ENCODE assay signal across 8 mouse cellular contexts in genomic region chr13:62652681-62653368, GRCm38 (mm10). TPM values are rescaled to one million over a fixed set of nuclear protein-coding genes. Genes with fewer than 3 reads are reported as not detected.
A peak's percentile ranks its signal among the peaks of the same experiment; 100 is the strongest.
DNase-seq lines count a peak whose midpoint lies in the region; ATAC-seq lines count a peak whose summit lies in the region.
"Not testable (repeated sequence)": the region's sequence is repeated elsewhere in the genome, so short reads cannot be mapped to it uniquely, and the experiment has no call there.

No protein-coding gene starts in this region.

- 2% methylated on average over 16 of the region's 16 CpGs for WGBS in embryonic facial prominence, embryonic 13.5 days
- WGBS in limb, embryonic 12.5 days: under 1% methylated on average over 16 of the region's 16 CpGs
- under 1% methylated on average over 16 of the region's 16 CpGs for WGBS in midbrain, embryonic 14.5 days

- peak; percentile 89 for ATAC-seq in embryonic facial prominence, embryonic 13.5 days (ENCODE audit: insufficient number of reproducible peaks, insufficient read depth, low FRiP score, low TSS enrichment, low read depth)
- peak; percentile 95; the same call in 1 of the 2 replicates for ATAC-seq in limb, embryonic 12.5 days (ENCODE audit: insufficient number of reproducible peaks, insufficient read depth, low FRiP score, low TSS enrichment, low read depth)
- ATAC-seq in midbrain, embryonic 14.5 days (ENCODE audit: low FRiP score, low TSS enrichment): peak; percentile 98

- not testable (repeated sequence) for H3K4me1 ChIP-seq in embryonic facial prominence, embryonic 13.5 days; limb, embryonic 12.5 days (replicated peaks); midbrain, embryonic 14.5 days (ENCODE audit: control insufficient read depth, insufficient read depth, low read length)

- not testable (repeated sequence) for H3K27ac ChIP-seq in embryonic facial prominence, embryonic 13.5 days; limb, embryonic 12.5 days
- H3K27ac ChIP-seq in midbrain, embryonic 14.5 days (replicated peaks; ENCODE audit: low read depth, low read length): peak overlapping the region; percentile 55; the same call in 1 of the 2 replicates

- peak overlapping the region; percentile 56 for H3K4me2 ChIP-seq in embryonic facial prominence, embryonic 13.5 days
- peak overlapping the region; percentile 50 for H3K4me2 ChIP-seq in limb, embryonic 12.5 days
- peak overlapping the region; percentile 48 for H3K4me2 ChIP-seq in midbrain, embryonic 14.5 days (ENCODE audit: low read length)

- H3K9me3 ChIP-seq in embryonic facial prominence, embryonic 13.5 days: peaks cover 21% of the 10 kb centered on the region
- peaks cover 17% of the 10 kb centered on the region; the same call in 1 of the 2 replicates for H3K9me3 ChIP-seq in limb, embryonic 12.5 days
- H3K9me3 ChIP-seq in midbrain, embryonic 14.5 days (ENCODE audit: control insufficient read depth, low read length): peaks cover 14% of the 10 kb centered on the region; the same call in 1 of the 2 replicates

- peak overlapping the region; percentile 62 for H3K4me3 ChIP-seq in embryonic facial prominence, embryonic 13.5 days
- H3K4me3 ChIP-seq in limb, embryonic 12.5 days (replicated peaks): peak overlapping the region; percentile 48
- peak overlapping the region; percentile 50 for H3K4me3 ChIP-seq in midbrain, embryonic 14.5 days (replicated peaks; ENCODE audit: low read depth, low read length)

- DNase-seq in 3T3-L1 (ENCODE audit: low read depth, low spot score): peak; percentile 88
- peak; percentile 67 to 75 for DNase-seq in adrenal gland, postnatal 36 days
- peak; percentile 84 for DNase-seq in heart, adult 8-10 months (ENCODE audit: low spot score)
- peak; percentile 76 to 86 for DNase-seq in kidney, adult 8-10 months
- peak; percentile 88 for DNase-seq in midbrain, embryonic 14.5 days
- DNase-seq in spleen, adult 12 weeks (ENCODE audit: low spot score): peak; percentile 32

- H3K36me3 ChIP-seq in embryonic facial prominence, embryonic 13.5 days: peaks cover 14% of the 10 kb centered on the region; the same call in 1 of the 2 replicates
- H3K36me3 ChIP-seq in limb, embryonic 12.5 days; midbrain, embryonic 14.5 days (ENCODE audit: control insufficient read depth, insufficient read depth, low read length): not testable (repeated sequence)

- H3K27me3 ChIP-seq in embryonic facial prominence, embryonic 13.5 days; limb, embryonic 12.5 days; midbrain, embryonic 14.5 days (ENCODE audit: control insufficient read depth, insufficient read depth, low read length): not testable (repeated sequence)

- H3K9ac ChIP-seq in embryonic facial prominence, embryonic 13.5 days: peak overlapping the region; percentile 73
- peak overlapping the region; percentile 61 for H3K9ac ChIP-seq in limb, embryonic 12.5 days (replicated peaks)
- peak overlapping the region; percentile 57; the same call in 1 of the 2 replicates for H3K9ac ChIP-seq in midbrain, embryonic 14.5 days (replicated peaks; ENCODE audit: low read length)

RNA-seq across cellular contexts. Expression of gene 6720489N17Rik, which starts 28.8 kb away (rescaled TPM):
- 1 to 10 TPM in 1 of 2 experiments, under 1 TPM in 1; 0.89 to 1.8 TPM for total RNA-seq in adrenal gland, postnatal 36 days (2021)
- polyA plus RNA-seq in embryonic facial prominence, embryonic 13.5 days (2015; fragmentation: Nextera tagmentation; extraction: Ambion mirVana): 13.7 and 14.8 TPM in 2 replicates
- total RNA-seq in heart, adult 8-10 months (2022): 1 to 10 TPM in 3 of 4 experiments, under 1 TPM in 1; 0.54 to 2.6 (median 1.5) TPM
- polyA plus RNA-seq in limb, embryonic 12.5 days (2016; fragmentation: Nextera tagmentation; extraction: Ambion mirVana): 15.0 and 16.8 TPM in 2 replicates
- polyA plus RNA-seq in midbrain, embryonic 14.5 days (2014; fragmentation: Nextera tagmentation; extraction: Ambion mirVana): 12.0 and 12.2 TPM in 2 replicates

Comparison
In these comparisons a context has a peak if more than half of its experiments do, and no peak if none do; other contexts are left out.
1. DNase-seq: peak in every context shown above with its lines; median percentile 88 in 3T3-L1; 88 in midbrain, embryonic 14.5 days; 84 in heart, adult 8-10 months; 81 in kidney, adult 8-10 months; 71 in adrenal gland, postnatal 36 days; 32 in spleen, adult 12 weeks.